Comparison of ENCODE assay signal across 27 mouse cellular contexts in genomic region chrX:36150100-36150499, GRCm38 (mm10). TPM values are rescaled to one million over a fixed set of nuclear protein-coding genes. Genes with fewer than 3 reads are reported as not detected.
DNase-seq lines count a peak whose midpoint lies in the region; ATAC-seq and TF ChIP-seq lines count a peak whose summit lies in the region.
"Had no signal": no experiment of that assay in that cellular context is flagged by ENCODE, and none has a peak within 500 bp of the region (broad histone marks: within the 10 kb centered on the region; RNA-seq: fewer than 3 reads in every experiment).

No protein-coding gene starts in this region.

- no peak overlapping the region for H3K4me3 ChIP-seq in gastrocnemius, adult 2 months
- no peak overlapping the region for H3K4me3 ChIP-seq in left cerebral cortex, adult 2 months
- no peak overlapping the region for H3K4me3 ChIP-seq in neural tube, embryonic 15.5 days (replicated peaks)
- H3K4me3 ChIP-seq: embryonic facial prominence, embryonic 13.5 days; erythroblast, embryonic 14.5 days; forebrain, embryonic 12.5 days had no signal

- DNase-seq in gastrocnemius, adult 2 months: no peak
- no peak for DNase-seq in gastrocnemius, adult 18-20 months (ENCODE audit: low spot score)
- no peak for DNase-seq in left cerebral cortex, adult 2 months (ENCODE audit: extremely low spot score in 1 of 2, low spot score in 2 of 2)
- no peak for DNase-seq in left cerebral cortex, postnatal 10 days (ENCODE audit: extremely low spot score in 1 of 2, low spot score in 2 of 2)
- peak; percentile 17 for DNase-seq in thymus, postnatal 0 days (ENCODE audit: low spot score)
- DNase-seq in thymus, postnatal 4 days: no peak
- no peak for DNase-seq in left cerebral cortex, postnatal 36 days (ENCODE audit: low spot score in 2 of 2)
- DNase-seq: adrenal gland, postnatal 14 days; cerebellum, adult 8-10 months; cerebellum, postnatal 36 days; embryo, embryonic 11 days; kidney, adult 18-20 months; kidney, postnatal 14 days; layer of hippocampus, postnatal 36 days; right cerebral cortex, postnatal 4 days; thymus, postnatal 14 days had no signal

- no peak overlapping the region for H3K9ac ChIP-seq in neural tube, embryonic 15.5 days (replicated peaks)
- H3K9ac ChIP-seq: embryonic facial prominence, embryonic 13.5 days; forebrain, embryonic 12.5 days; liver, embryonic 14.5 days had no signal

- ATAC-seq in neural tube, embryonic 15.5 days (ENCODE audit: low FRiP score): no peak
- ATAC-seq: hindbrain, embryonic 16.5 days had no signal

- no peaks in the 10 kb centered on the region for H3K36me3 ChIP-seq in neural tube, embryonic 15.5 days
- H3K36me3 ChIP-seq: embryonic facial prominence, embryonic 13.5 days; forebrain, embryonic 12.5 days had no signal

- no peaks in the 10 kb centered on the region for H3K27me3 ChIP-seq in neural tube, embryonic 15.5 days (replicated peaks)
- H3K27me3 ChIP-seq: embryonic facial prominence, embryonic 13.5 days; forebrain, embryonic 12.5 days had no signal

- H3K9me3 ChIP-seq in neural tube, embryonic 15.5 days (replicated peaks): no peaks in the 10 kb centered on the region
- H3K9me3 ChIP-seq: embryonic facial prominence, embryonic 13.5 days; forebrain, embryonic 12.5 days had no signal

- peak; percentile 27 for TF ChIP-seq CTCF in gastrocnemius, adult 2 months (IDR thresholded peaks at IDR 0.05)
- peak; percentile 37 for TF ChIP-seq CTCF in left cerebral cortex, adult 2 months (IDR thresholded peaks at IDR 0.05)

- no peaks in the 10 kb centered on the region for H3K4me1 ChIP-seq in neural tube, embryonic 15.5 days
- H3K4me1 ChIP-seq: embryonic facial prominence, embryonic 13.5 days; forebrain, embryonic 12.5 days had no signal

- no peak overlapping the region for H3K27ac ChIP-seq in gastrocnemius, adult 2 months
- no peak overlapping the region for H3K27ac ChIP-seq in left cerebral cortex, adult 2 months
- no peak overlapping the region for H3K27ac ChIP-seq in neural tube, embryonic 15.5 days (replicated peaks)
- H3K27ac ChIP-seq: embryonic facial prominence, embryonic 13.5 days; forebrain, embryonic 12.5 days; liver, embryonic 14.5 days had no signal

- H3K4me2 ChIP-seq in neural tube, embryonic 15.5 days: no peak overlapping the region
- H3K4me2 ChIP-seq: embryonic facial prominence, embryonic 13.5 days; forebrain, embryonic 12.5 days; heart, embryonic 11.5 days; midbrain, embryonic 11.5 days had no signal

- intact Hi-C loops in gastrocnemius, adult 2 months (cut with DNase I): no loop called here
- intact Hi-C loops in left cerebral cortex, adult 2 months (cut with DNase I): loop anchor here (10.0 kb wide), 1 partner anchor 75 kb away; no protein-coding TSS in a partner anchor
- intact Hi-C loops in left cerebral cortex, postnatal 10 days (cut with DNase I): no loop called here
- intact Hi-C loops in left cerebral cortex, postnatal 36 days (cut with DNase I): no loop called here

RNA-seq across cellular contexts. Expression of gene Il13ra1, which starts 38.2 kb away (rescaled TPM):
- total RNA-seq in gastrocnemius, adult 2 months (2021): 1 to 10 TPM; 1.1 to 1.7 TPM
- 1 to 10 TPM; 1.1 to 1.6 TPM for total RNA-seq in gastrocnemius, adult 18-20 months (2021)
- total RNA-seq in left cerebral cortex, adult 2 months (2021): 1 to 10 TPM; 3.8 to 4.3 TPM
- 1 to 10 TPM; 4.2 to 5.2 TPM for total RNA-seq in left cerebral cortex, postnatal 10 days (2021)
- polyA plus RNA-seq in thymus, postnatal 0 days (2015; fragmentation: Nextera tagmentation; extraction: Ambion mirVana): 13.5 and 14.8 TPM in 2 replicates
- 5.0 and 9.0 TPM in 2 replicates for polyA plus RNA-seq in neural tube, embryonic 15.5 days (2015; fragmentation: Nextera tagmentation; extraction: Ambion mirVana)
- total RNA-seq in left cerebral cortex, postnatal 36 days (2021): 1 to 10 TPM; 2.9 to 4.1 TPM
- total RNA-seq: hematopoietic stem cell, adult 5-6 weeks had no signal
- polyA plus RNA-seq: erythroblast, embryonic 14.5 days had no signal

RNA-seq across cellular contexts. Expression of gene Zcchc12, which starts 45.6 kb away (rescaled TPM):
- not detected for total RNA-seq in gastrocnemius, adult 2 months (2021)
- not detected for total RNA-seq in gastrocnemius, adult 18-20 months (2021)
- 10 to 100 TPM; 55.3 to 72.1 TPM for total RNA-seq in left cerebral cortex, adult 2 months (2021)
- total RNA-seq in left cerebral cortex, postnatal 10 days (2021): 100 to 1,000 TPM in 1 of 2 experiments, 10 to 100 TPM in 1; 96.7 to 114 TPM
- 3.4 and 3.5 TPM in 2 replicates for polyA plus RNA-seq in thymus, postnatal 0 days (2015; fragmentation: Nextera tagmentation; extraction: Ambion mirVana)
- 253 and 292 TPM in 2 replicates for polyA plus RNA-seq in neural tube, embryonic 15.5 days (2015; fragmentation: Nextera tagmentation; extraction: Ambion mirVana)
- 10 to 100 TPM; 39.9 to 69.1 TPM for total RNA-seq in left cerebral cortex, postnatal 36 days (2021)
- total RNA-seq: gastrocnemius, adult 8-10 months; monocyte, adult 5-6 weeks had no signal
- polyA plus RNA-seq: erythroblast, embryonic 14.5 days had no signal

Comparison
In these comparisons a context has a peak if more than half of its experiments do, and no peak if none do; other contexts are left out.
1. RNA of gene Zcchc12, which starts 45.6 kb away (total RNA-seq): 96.7 to 114 TPM in left cerebral cortex, postnatal 10 days, 55.3 to 72.1 TPM in left cerebral cortex, adult 2 months and 39.9 to 69.1 TPM in left cerebral cortex, postnatal 36 days; not detected in gastrocnemius, adult 2 months and not detected in gastrocnemius, adult 18-20 months; every median in the first group is over 10 times any median in the second.